Mouse (Mus musculus) liver, embryonic 12.5 days (tissue): Measurements from ENCODE around the gene Dmrta2. TPM values are rescaled to one million over a fixed set of nuclear protein-coding genes. Genes with fewer than 3 reads are reported as not detected.

Experiments
- ATAC-seq: fragments of 200-750 bp; cut with Nextera tagmentation; 2 replicates; pipeline ENCODE4 v1.8.0; 2017; ENCODE audit warnings: moderate number of reproducible peaks, mild to moderate bottlenecking, moderate library complexity
- H3K27ac ChIP-seq: fragments of 300-500 bp; sonication (generic); 2 replicates; pipeline ENCODE4 v1.5.1; 2016; ENCODE audit warnings: mild to moderate bottlenecking
- H3K27me3 ChIP-seq: fragments of 300-500 bp; sonication (generic); replicated peaks from 2 replicates; pipeline ENCODE4 v1.6.1; 2016; ENCODE audit warnings: mild to moderate bottlenecking, moderate library complexity
- H3K36me3 ChIP-seq: fragments of 300-500 bp; sonication (generic); 2 replicates; pipeline ENCODE4 v1.6.1; 2016; ENCODE audit warnings: mild to moderate bottlenecking, moderate library complexity
- H3K4me1 ChIP-seq: fragments of 300-500 bp; sonication (generic); 2 replicates; pipeline ENCODE4 v1.6.1; 2016
- H3K4me2 ChIP-seq: fragments of 300-500 bp; sonication (generic); 2 replicates; pipeline ENCODE4 v1.6.1; 2016; ENCODE audit warnings: mild to moderate bottlenecking, moderate library complexity
- H3K4me3 ChIP-seq: fragments of 300-500 bp; sonication (generic); 2 replicates; pipeline ENCODE4 v1.5.1; 2016; ENCODE audit warnings: mild to moderate bottlenecking, moderate library complexity
- H3K9ac ChIP-seq: fragments of 300-500 bp; sonication (generic); 2 replicates; pipeline ENCODE4 v1.6.1; 2016; ENCODE audit warnings: mild to moderate bottlenecking, moderate library complexity
- H3K9me3 ChIP-seq: fragments of 300-500 bp; sonication (generic); replicated peaks from 2 replicates; pipeline ENCODE4 v1.6.1; 2016; ENCODE audit warnings: mild to moderate bottlenecking, moderate library complexity
- WGBS: fragments of 180-500 bp; shearing (Covaris S2); methylation state at CpG from one replicate; pipeline ENCODE4 v1.1.7; 2016; ENCODE audit not compliant: insufficient replicate concordance; 5-methylcytosine and 5-hydroxymethylcytosine counted together
- polyA plus RNA-seq: library from polyadenylated mRNA; unstranded; fragments of >200 nt; fragmentation: Nextera tagmentation; extraction: Ambion mirVana; gene quantifications from 2 replicates; pipeline ENCODE4 v1.2.1, GENCODE M21; 2016

The Dmrta2 gene
- polyA plus RNA-seq, 1 experiment from 2014 or later: 0.05 TPM

- Histone ChIP-seq H3K27me3 (peaks cover 48% of the 10 kb centered on the region), H3K27ac (no peak overlapping the region), H3K9ac (no peak overlapping the region), H3K4me2 (no peak overlapping the region), H3K9me3 (no peaks in the 10 kb centered on the region), H3K4me3 (no peak overlapping the region), H3K4me1 (peaks cover 8% of the 10 kb centered on the region), H3K36me3 (no peaks in the 10 kb centered on the region; the same call in 1 of the 2 replicates)
- no peak for ATAC-seq
- 69% methylated on average over 5 of the region's 5 CpGs for WGBS
Measured at GRCm38 (mm10) chr4:109969561-109969960, 8.3 kb upstream of the Dmrta2 start.

GRCm38 (mm10) chr4:109973991-109974654 is 3.7 kb upstream of the Dmrta2 start:
- Histone ChIP-seq H3K27ac (no peak overlapping the region), H3K4me1 (peaks cover 14% of the 10 kb centered on the region), H3K9me3 (no peaks in the 10 kb centered on the region), H3K27me3 (peaks cover 94% of the 10 kb centered on the region), H3K4me2 (no peak overlapping the region), H3K4me3 (no peak overlapping the region), H3K9ac (no peak overlapping the region), H3K36me3 (no peaks in the 10 kb centered on the region)
- no peak for ATAC-seq
- 4% methylated on average over 20 of the region's 20 CpGs for WGBS

GRCm38 (mm10) chr4:109974655-109975380 is 3.0 kb upstream of the Dmrta2 start:
- H3K4me3 ChIP-seq: no peak overlapping the region
- 4% methylated on average over 33 of the region's 33 CpGs for WGBS
- H3K27me3 ChIP-seq: peaks cover 96% of the 10 kb centered on the region
- no peaks in the 10 kb centered on the region for H3K36me3 ChIP-seq
- H3K27ac ChIP-seq: no peak overlapping the region
- H3K4me1 ChIP-seq: peaks cover 16% of the 10 kb centered on the region
- ATAC-seq: no peak
- H3K9ac ChIP-seq: no peak overlapping the region
- no peak overlapping the region for H3K4me2 ChIP-seq
- no peaks in the 10 kb centered on the region for H3K9me3 ChIP-seq

GRCm38 (mm10) chr4:109975381-109976240 is 2.2 kb upstream of the Dmrta2 start:
- H3K9me3 ChIP-seq: no peaks in the 10 kb centered on the region
- no peak overlapping the region for H3K9ac ChIP-seq
- H3K4me3 ChIP-seq: no peak overlapping the region
- no peak for ATAC-seq
- H3K4me1 ChIP-seq: peaks cover 19% of the 10 kb centered on the region
- peaks cover 97% of the 10 kb centered on the region for H3K27me3 ChIP-seq
- H3K27ac ChIP-seq: no peak overlapping the region
- no peak overlapping the region for H3K4me2 ChIP-seq
- WGBS: 8% methylated on average over 25 of the region's 25 CpGs
- H3K36me3 ChIP-seq: no peaks in the 10 kb centered on the region

- no peak overlapping the region for H3K4me3 ChIP-seq
- peaks cover 19% of the 10 kb centered on the region for H3K4me1 ChIP-seq
- peaks cover 97% of the 10 kb centered on the region for H3K27me3 ChIP-seq
- H3K27ac ChIP-seq: no peak overlapping the region
- no peaks in the 10 kb centered on the region for H3K9me3 ChIP-seq
- WGBS: 2% methylated on average over 34 of the region's 34 CpGs
- H3K9ac ChIP-seq: no peak overlapping the region
- no peaks in the 10 kb centered on the region for H3K36me3 ChIP-seq
- no peak for ATAC-seq
- no peak overlapping the region for H3K4me2 ChIP-seq
Measured at GRCm38 (mm10) chr4:109976273-109977147, 1.3 kb upstream of the Dmrta2 start.

GRCm38 (mm10) chr4:109978068-109978857 is 410 bp downstream of the Dmrta2 start:
- no peak overlapping the region for H3K27ac ChIP-seq
- peak; percentile 33; the same call in 1 of the 2 replicates for ATAC-seq
- H3K36me3 ChIP-seq: no peaks in the 10 kb centered on the region
- H3K9ac ChIP-seq: no peak overlapping the region
- H3K4me3 ChIP-seq: peak overlapping the region; percentile 39
- WGBS: 2% methylated on average over 55 of the region's 56 CpGs
- H3K27me3 ChIP-seq: peaks cover 100% of the 10 kb centered on the region
- no peaks in the 10 kb centered on the region for H3K9me3 ChIP-seq
- peak overlapping the region; percentile 48 for H3K4me2 ChIP-seq
- peaks cover 32% of the 10 kb centered on the region for H3K4me1 ChIP-seq

DNA sequence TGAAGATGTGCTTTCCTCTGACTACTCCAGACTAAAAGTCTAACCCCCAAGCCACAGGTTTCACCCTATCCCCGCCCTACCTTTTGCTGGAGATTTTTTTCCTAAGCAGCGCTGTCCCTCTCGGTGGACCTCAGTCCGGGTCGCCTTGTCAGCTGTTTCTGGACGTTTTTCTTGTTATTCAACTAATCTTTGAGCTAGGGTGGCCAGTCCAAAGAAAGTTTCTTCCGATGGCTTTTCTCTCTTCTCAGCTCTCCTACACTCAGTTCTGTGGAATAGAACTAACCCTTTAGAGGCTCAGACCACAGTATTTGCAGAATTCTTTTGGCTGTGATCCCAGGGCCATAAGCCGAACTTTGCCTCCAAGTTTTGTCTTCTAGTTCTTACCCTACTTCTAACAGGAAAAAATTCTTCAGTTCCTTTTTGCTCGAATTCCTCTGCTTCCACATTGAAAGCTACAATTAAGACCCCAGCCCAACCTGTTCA is 1.0 kb downstream of the Dmrta2 start:
- no peaks in the 10 kb centered on the region for H3K36me3 ChIP-seq
- H3K9me3 ChIP-seq: no peaks in the 10 kb centered on the region
- no peak for ATAC-seq
- H3K4me1 ChIP-seq: peaks cover 38% of the 10 kb centered on the region
- WGBS: 6% methylated on average over 9 of the region's 9 CpGs
- no peak overlapping the region for H3K4me2 ChIP-seq
- H3K27ac ChIP-seq: no peak overlapping the region
- H3K27me3 ChIP-seq: peaks cover 100% of the 10 kb centered on the region
- no peak overlapping the region for H3K4me3 ChIP-seq
- no peak overlapping the region for H3K9ac ChIP-seq

DNA sequence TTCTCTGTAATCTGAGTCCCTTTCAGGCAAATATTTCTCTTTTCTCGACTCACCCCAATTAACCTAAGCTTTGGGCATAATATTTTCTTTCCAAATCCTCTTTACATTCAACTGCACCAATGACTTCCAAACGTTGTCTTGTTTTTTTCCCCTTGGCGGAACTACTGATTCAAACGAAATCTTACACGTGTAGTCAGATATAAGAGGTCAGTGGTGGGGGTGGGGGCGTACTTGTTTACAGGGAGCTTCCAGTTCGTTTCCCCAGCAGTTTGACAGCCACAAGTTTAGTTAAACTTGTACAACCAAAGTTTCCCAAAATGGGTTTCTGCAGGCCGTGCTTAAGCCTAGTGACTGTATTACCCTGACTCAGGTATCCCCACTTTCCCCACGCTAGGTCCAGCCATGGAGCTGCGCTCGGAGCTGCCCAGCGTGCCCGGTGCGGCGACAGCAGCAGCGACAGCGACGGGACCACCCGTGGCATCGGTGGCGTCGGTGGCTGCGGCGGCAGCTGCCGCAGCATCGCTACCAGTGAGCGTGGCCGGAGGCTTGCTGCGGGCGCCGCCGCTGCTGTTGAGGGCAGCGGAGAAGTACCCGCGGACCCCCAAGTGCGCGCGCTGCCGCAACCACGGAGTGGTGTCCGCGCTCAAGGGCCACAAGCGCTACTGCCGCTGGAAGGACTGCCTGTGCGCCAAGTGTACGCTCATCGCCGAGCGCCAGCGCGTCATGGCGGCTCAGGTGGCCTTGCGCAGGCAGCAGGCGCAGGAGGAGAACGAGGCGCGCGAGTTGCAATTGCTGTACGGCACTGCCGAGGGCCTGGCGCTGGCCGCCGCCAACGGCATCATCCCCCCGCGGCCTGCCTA is 1.8 kb downstream of the Dmrta2 start:
- Histone ChIP-seq H3K36me3 (no peaks in the 10 kb centered on the region), H3K4me2 (peak overlapping the region; percentile 18; the same call in 1 of the 2 replicates), H3K27me3 (peaks cover 100% of the 10 kb centered on the region), H3K27ac (no peak overlapping the region), H3K4me3 (peak overlapping the region; percentile 18; the same call in 1 of the 2 replicates), H3K9me3 (no peaks in the 10 kb centered on the region), H3K4me1 (peaks cover 40% of the 10 kb centered on the region), H3K9ac (no peak overlapping the region)
- no peak for ATAC-seq
- 2% methylated on average over 65 of the region's 66 CpGs for WGBS

DNA sequence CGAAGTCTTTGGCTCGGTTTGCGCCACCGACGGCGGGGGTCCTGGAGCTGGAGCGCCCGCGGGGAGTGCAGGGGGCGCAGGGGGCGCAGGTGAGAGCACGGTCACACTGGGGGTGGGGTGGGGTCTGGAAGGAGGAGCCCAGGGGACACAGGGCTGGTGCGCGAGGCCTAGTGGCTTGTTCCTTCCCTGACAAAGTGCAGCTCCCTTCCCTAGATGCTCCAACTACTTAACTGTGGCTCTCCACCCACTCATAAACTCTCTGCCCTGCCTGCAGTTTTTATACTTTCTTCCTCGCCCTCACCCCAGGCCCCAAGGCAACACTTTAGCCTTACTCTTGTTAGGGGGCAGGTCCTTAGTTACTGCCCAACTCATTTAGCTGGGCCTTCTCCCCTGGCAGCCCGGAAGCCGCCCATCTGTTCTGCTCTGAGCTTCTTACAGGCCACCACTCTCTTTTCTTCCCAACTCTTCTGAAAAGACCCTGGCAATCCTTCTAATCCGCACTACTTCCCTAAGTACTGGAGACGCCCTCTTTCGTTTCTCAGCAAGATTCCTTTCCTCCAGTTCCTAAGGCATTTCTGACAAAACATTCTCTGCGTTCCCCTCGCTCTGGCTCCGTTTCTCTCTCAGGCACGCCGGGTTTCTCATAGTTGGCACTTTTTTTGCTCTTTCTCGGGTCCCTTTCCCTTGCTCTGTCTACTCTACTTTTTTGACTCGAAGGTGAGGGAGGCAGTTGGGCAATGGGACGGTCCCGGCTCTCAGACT is 2.6 kb downstream of the Dmrta2 start:
- peaks cover 40% of the 10 kb centered on the region for H3K4me1 ChIP-seq
- ATAC-seq: no peak
- no peak overlapping the region for H3K4me2 ChIP-seq

More for the DNA sequence above, 2.6 kb downstream of the Dmrta2 start:
- no peaks in the 10 kb centered on the region for H3K9me3 ChIP-seq
- no peak overlapping the region for H3K9ac ChIP-seq
- 5% methylated on average over 29 of the region's 29 CpGs for WGBS
- H3K36me3 ChIP-seq: no peaks in the 10 kb centered on the region
- H3K27me3 ChIP-seq: peaks cover 100% of the 10 kb centered on the region
- H3K4me3 ChIP-seq: 0 out of 2 replicates have a peak overlapping the region, but pooled peaks have one; percentile 18
- no peak overlapping the region for H3K27ac ChIP-seq
